Mouse (Mus musculus): ENCODE measurements at regions not wholly inside any gene's neighbourhood (a gene's known extent, or its start where the extent isn't known, plus 50 kb on each side); places are given as distances from the start of the nearest gene placed in this dataset.
"Not testable (repeated sequence)": the region's sequence is repeated elsewhere in the genome, so short reads cannot be mapped to it uniquely, and the experiment has no call there.

DNA sequence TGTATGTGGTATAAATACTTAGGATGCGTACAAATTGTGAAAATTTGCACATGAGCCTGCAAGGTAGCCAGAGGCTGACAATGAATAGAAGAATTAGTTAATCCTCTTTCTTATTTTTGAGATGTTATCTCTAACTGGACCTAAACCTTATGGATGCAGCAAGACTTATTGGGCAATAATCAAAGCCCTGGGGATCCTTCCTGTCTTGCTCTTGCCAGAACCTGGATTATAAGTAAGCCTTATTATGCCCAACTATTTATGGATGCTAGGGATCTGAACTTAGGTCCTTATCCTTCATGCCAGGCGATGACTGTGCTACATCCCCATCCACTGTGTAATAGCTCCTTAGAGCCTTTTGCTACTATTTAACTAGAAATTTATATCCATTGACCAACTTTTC, 859.3 kb downstream of the Triml1 start:
- no peak overlapping the region for H3K4me3 ChIP-seq (ENCODE audit: low read depth, low read length)
- no peak overlapping the region for H3K4me2 ChIP-seq (ENCODE audit: low read depth, low read length)
- no peaks in the 10 kb centered on the region for H3K36me3 ChIP-seq (ENCODE audit: control insufficient read depth, insufficient read depth)
- no peak overlapping the region for H3K27ac ChIP-seq (ENCODE audit: low read length)
- no peak for ATAC-seq (ENCODE audit: low read depth)
- H3K27me3 ChIP-seq (ENCODE audit: control insufficient read depth, insufficient read depth, low read depth, low read length), result no peaks in the 10 kb centered on the region
- no peaks in the 10 kb centered on the region for H3K9me3 ChIP-seq (replicated peaks; ENCODE audit: control insufficient read depth, low read length)
- WGBS (ENCODE audit: insufficient replicate concordance), result 65% methylated on average over 2 of the region's 2 CpGs
- no peak overlapping the region for H3K9ac ChIP-seq (ENCODE audit: low read depth, low read length)
- H3K4me1 ChIP-seq (ENCODE audit: control insufficient read depth, low read depth, low read length), result no peaks in the 10 kb centered on the region

DNA sequence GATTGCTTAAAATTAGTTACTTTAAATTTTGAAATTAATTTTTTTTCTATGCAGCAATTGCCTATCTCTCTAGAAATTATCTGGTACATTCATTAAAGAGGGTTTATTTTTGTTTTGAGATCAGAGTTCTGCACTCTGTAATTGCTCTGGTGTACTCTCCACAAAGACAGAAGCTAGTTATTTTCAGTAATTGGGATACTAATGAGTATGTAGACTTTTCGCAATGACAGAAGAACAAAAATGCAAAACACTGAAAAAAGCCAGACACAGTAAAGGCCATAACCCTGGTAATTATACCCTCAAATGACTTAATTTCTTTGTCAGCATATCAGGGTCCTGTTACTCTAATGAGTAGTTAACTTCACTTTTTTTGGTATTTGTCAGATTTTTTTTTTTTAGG, 836.5 kb upstream of the Frg1 start:
- H3K36me3 ChIP-seq (ENCODE audit: control insufficient read depth, insufficient read depth), result no peaks in the 10 kb centered on the region
- H3K4me3 ChIP-seq (ENCODE audit: low read depth, low read length), result no peak overlapping the region
- H3K9ac ChIP-seq (ENCODE audit: low read depth, low read length), result no peak overlapping the region
- 66% methylated on average over 1 of the region's 1 CpGs for WGBS (ENCODE audit: insufficient replicate concordance)
- H3K9me3 ChIP-seq (replicated peaks; ENCODE audit: control insufficient read depth, low read length), result no peaks in the 10 kb centered on the region
- no peak overlapping the region for H3K27ac ChIP-seq (ENCODE audit: low read length)
- no peak for ATAC-seq (ENCODE audit: low read depth)
- H3K4me2 ChIP-seq (ENCODE audit: low read depth, low read length), result no peak overlapping the region
- no peaks in the 10 kb centered on the region for H3K4me1 ChIP-seq (ENCODE audit: control insufficient read depth, low read depth, low read length)
- no peaks in the 10 kb centered on the region for H3K27me3 ChIP-seq (ENCODE audit: control insufficient read depth, insufficient read depth, low read depth, low read length)

GRCm38 (mm10) chr8:42242321-42242720, 825.4 kb upstream of the Frg1 start:
- H3K36me3 ChIP-seq (ENCODE audit: control insufficient read depth, insufficient read depth); H3K4me3 ChIP-seq (ENCODE audit: low read depth, low read length); H3K27me3 ChIP-seq (ENCODE audit: control insufficient read depth, insufficient read depth, low read depth, low read length); H3K4me1 ChIP-seq (ENCODE audit: control insufficient read depth, low read depth, low read length); H3K9me3 ChIP-seq (replicated peaks; ENCODE audit: control insufficient read depth, low read length); H3K4me2 ChIP-seq (ENCODE audit: low read depth, low read length); H3K27ac ChIP-seq (ENCODE audit: low read length); H3K9ac ChIP-seq (ENCODE audit: low read depth, low read length); ATAC-seq (ENCODE audit: low read depth): not testable (repeated sequence)
- 59% methylated on average over 1 of the region's 1 CpGs for WGBS (ENCODE audit: insufficient replicate concordance)

DNA sequence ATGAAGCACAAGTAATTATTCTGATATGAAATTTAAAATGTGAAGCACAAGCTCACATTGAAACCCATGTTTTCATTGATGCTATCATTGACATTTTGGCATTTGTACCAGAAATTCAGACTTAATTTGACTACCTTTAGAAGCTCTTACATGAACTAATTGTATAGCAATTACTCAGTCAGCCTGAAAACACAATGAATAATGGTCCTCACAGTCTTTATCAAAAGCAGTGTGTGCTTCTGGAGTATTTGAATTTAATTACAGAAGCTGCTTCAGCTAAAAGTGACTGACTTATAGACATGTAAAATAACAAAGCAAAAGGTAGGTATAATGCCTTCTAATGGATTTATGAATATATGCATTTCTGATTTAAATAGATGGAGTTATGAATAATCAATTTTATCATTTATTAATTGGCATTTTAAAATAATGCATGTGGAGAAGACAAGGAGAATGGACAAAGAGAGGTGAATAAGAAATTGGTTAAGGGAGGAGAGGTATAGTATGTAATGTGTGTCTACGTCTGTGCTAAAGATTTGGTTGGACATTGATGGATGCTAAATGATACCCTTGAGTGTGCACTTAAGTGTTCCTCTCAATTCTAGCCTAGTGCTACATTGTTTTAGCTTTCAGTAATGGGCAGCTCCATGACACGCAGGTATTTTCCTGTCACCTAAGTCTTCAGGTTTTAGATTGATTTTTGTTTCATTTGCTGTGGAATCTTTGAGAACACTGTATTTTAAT, 803.2 kb upstream of the Frg1 start:
- no peaks in the 10 kb centered on the region for H3K4me1 ChIP-seq (ENCODE audit: control insufficient read depth, low read depth, low read length)
- H3K9ac ChIP-seq (ENCODE audit: low read depth, low read length), result no peak overlapping the region
- H3K4me2 ChIP-seq (ENCODE audit: low read depth, low read length), result no peak overlapping the region
- no peak overlapping the region for H3K4me3 ChIP-seq (ENCODE audit: low read depth, low read length)
- H3K9me3 ChIP-seq (replicated peaks; ENCODE audit: control insufficient read depth, low read length), result no peaks in the 10 kb centered on the region
- whole genome bisulfite sequencing (ENCODE audit: insufficient replicate concordance), result 55% methylated on average over 2 of the region's 2 CpGs
- ATAC-seq (ENCODE audit: low read depth), result no peak
- no peak overlapping the region for H3K27ac ChIP-seq (ENCODE audit: low read length)
- H3K27me3 ChIP-seq (ENCODE audit: control insufficient read depth, insufficient read depth, low read depth, low read length), result no peaks in the 10 kb centered on the region
- no peaks in the 10 kb centered on the region for H3K36me3 ChIP-seq (ENCODE audit: control insufficient read depth, insufficient read depth)

GRCm38 (mm10) chr8:42210943-42211342, 794.1 kb upstream of the Frg1 start:
- no peak overlapping the region for H3K4me2 ChIP-seq (ENCODE audit: low read depth, low read length)
- no peak overlapping the region for H3K9ac ChIP-seq (ENCODE audit: low read depth, low read length)
- no peak overlapping the region for H3K4me3 ChIP-seq (ENCODE audit: low read depth, low read length)
- no peaks in the 10 kb centered on the region for H3K27me3 ChIP-seq (ENCODE audit: control insufficient read depth, insufficient read depth, low read depth, low read length)
- ATAC-seq (ENCODE audit: low read depth), result no peak
- WGBS (ENCODE audit: insufficient replicate concordance), result 36% methylated on average over 2 of the region's 2 CpGs
- H3K4me1 ChIP-seq (ENCODE audit: control insufficient read depth, low read depth, low read length), result no peaks in the 10 kb centered on the region
- no peaks in the 10 kb centered on the region for H3K9me3 ChIP-seq (replicated peaks; ENCODE audit: control insufficient read depth, low read length)
- no peak overlapping the region for H3K27ac ChIP-seq (ENCODE audit: low read length)
- H3K36me3 ChIP-seq (ENCODE audit: control insufficient read depth, insufficient read depth), result no peaks in the 10 kb centered on the region

GRCm38 (mm10) chr8:42209989-42210388, 793.1 kb upstream of the Frg1 start:
- Histone ChIP-seq H3K9me3 (replicated peaks; ENCODE audit: control insufficient read depth, low read length) (no peaks in the 10 kb centered on the region), H3K4me3 (ENCODE audit: low read depth, low read length) (no peak overlapping the region), H3K9ac (ENCODE audit: low read depth, low read length) (no peak overlapping the region), H3K27ac (ENCODE audit: low read length) (no peak overlapping the region), H3K27me3 (ENCODE audit: control insufficient read depth, insufficient read depth, low read depth, low read length) (no peaks in the 10 kb centered on the region), H3K4me1 (ENCODE audit: control insufficient read depth, low read depth, low read length) (no peaks in the 10 kb centered on the region), H3K4me2 (ENCODE audit: low read depth, low read length) (no peak overlapping the region), H3K36me3 (ENCODE audit: control insufficient read depth, insufficient read depth) (no peaks in the 10 kb centered on the region)
- ATAC-seq (ENCODE audit: low read depth), result no peak

GRCm38 (mm10) chr8:42197257-42197656, 780.4 kb upstream of the Frg1 start:
- Histone ChIP-seq H3K4me2 (ENCODE audit: low read depth, low read length) (no peak overlapping the region), H3K4me1 (ENCODE audit: control insufficient read depth, low read depth, low read length) (no peaks in the 10 kb centered on the region), H3K4me3 (ENCODE audit: low read depth, low read length) (no peak overlapping the region), H3K27ac (ENCODE audit: low read length) (no peak overlapping the region), H3K9me3 (replicated peaks; ENCODE audit: control insufficient read depth, low read length) (no peaks in the 10 kb centered on the region), H3K9ac (ENCODE audit: low read depth, low read length) (no peak overlapping the region), H3K27me3 (ENCODE audit: control insufficient read depth, insufficient read depth, low read depth, low read length) (no peaks in the 10 kb centered on the region), H3K36me3 (ENCODE audit: control insufficient read depth, insufficient read depth) (no peaks in the 10 kb centered on the region)
- no peak for ATAC-seq (ENCODE audit: low read depth)
- WGBS (ENCODE audit: insufficient replicate concordance), result 53% methylated on average over 5 of the region's 5 CpGs

- H3K4me1 ChIP-seq (ENCODE audit: control insufficient read depth, low read depth, low read length), result no peaks in the 10 kb centered on the region
- H3K4me3 ChIP-seq (ENCODE audit: low read depth, low read length), result no peak overlapping the region
- WGBS (ENCODE audit: insufficient replicate concordance), result 69% methylated on average over 1 of the region's 1 CpGs
- no peaks in the 10 kb centered on the region for H3K9me3 ChIP-seq (replicated peaks; ENCODE audit: control insufficient read depth, low read length)
- H3K27ac ChIP-seq (ENCODE audit: low read length), result no peak overlapping the region
- no peak for ATAC-seq (ENCODE audit: low read depth)
- no peak overlapping the region for H3K4me2 ChIP-seq (ENCODE audit: low read depth, low read length)
- no peaks in the 10 kb centered on the region for H3K36me3 ChIP-seq (ENCODE audit: control insufficient read depth, insufficient read depth)
- no peaks in the 10 kb centered on the region for H3K27me3 ChIP-seq (ENCODE audit: control insufficient read depth, insufficient read depth, low read depth, low read length)
- H3K9ac ChIP-seq (ENCODE audit: low read depth, low read length), result no peak overlapping the region
Measured at GRCm38 (mm10) chr8:42193902-42194550, 777.2 kb upstream of the Frg1 start.

- no peaks in the 10 kb centered on the region for H3K9me3 ChIP-seq (replicated peaks; ENCODE audit: control insufficient read depth, low read length)
- no peak overlapping the region for H3K9ac ChIP-seq (ENCODE audit: low read depth, low read length)
- no peak overlapping the region for H3K4me3 ChIP-seq (ENCODE audit: low read depth, low read length)
- ATAC-seq (ENCODE audit: low read depth), result peak; percentile 76
- H3K27ac ChIP-seq (ENCODE audit: low read length), result no peak overlapping the region; the same call in 1 of the 2 replicates
- H3K27me3 ChIP-seq (ENCODE audit: control insufficient read depth, insufficient read depth, low read depth, low read length), result no peaks in the 10 kb centered on the region
- no peak overlapping the region for H3K4me2 ChIP-seq (ENCODE audit: low read depth, low read length)
- no peaks in the 10 kb centered on the region for H3K36me3 ChIP-seq (ENCODE audit: control insufficient read depth, insufficient read depth)
- WGBS (ENCODE audit: insufficient replicate concordance), result 57% methylated on average over 1 of the region's 1 CpGs
- H3K4me1 ChIP-seq (ENCODE audit: control insufficient read depth, low read depth, low read length), result no peaks in the 10 kb centered on the region
Measured at GRCm38 (mm10) chr8:42187083-42187482, 770.2 kb upstream of the Frg1 start.
